Mouse (Mus musculus) gastrocnemius, adult 2 months (tissue): ENCODE results near the gene Rps21. TPM values are rescaled to one million over a fixed set of nuclear protein-coding genes. Genes with fewer than 3 reads are reported as not detected.

ENCODE experiments used
- DNase-seq: peaks from one replicate; pipeline ENCODE4 v3.0.0; 2022
- H3K27ac ChIP-seq: fragments of 200-600 bp; 2 replicates; pipeline ENCODE4 v1.8.1; 2022; ENCODE audit warnings: mild to moderate bottlenecking
- H3K4me3 ChIP-seq: fragments of 200-600 bp; 2 replicates; pipeline ENCODE4 v1.8.1; 2022; ENCODE audit warnings: mild to moderate bottlenecking, moderate library complexity
- CTCF ChIP-seq: fragments of 200-600 bp; IDR thresholded peaks from 2 replicates; pipeline ENCODE4 v1.8.1; 2022; ENCODE audit warnings: antibody characterized with exemption, mild to moderate bottlenecking, moderate library complexity
- intact Hi-C: fragments of 180-260 bp; cut with DNase I; formaldehyde crosslinking; loops from one replicate; pipeline ENCODE4 v1.15.1; 2025
- total RNA-seq, 2 experiments: library from RNA; stranded (reverse); gene quantifications; 2 replicates each; pipeline ENCODE4 v1.2.3; 2021

The Rps21 gene
- total RNA-seq, 2 experiments from 2014 or later: 359 to 473 TPM

DNA sequence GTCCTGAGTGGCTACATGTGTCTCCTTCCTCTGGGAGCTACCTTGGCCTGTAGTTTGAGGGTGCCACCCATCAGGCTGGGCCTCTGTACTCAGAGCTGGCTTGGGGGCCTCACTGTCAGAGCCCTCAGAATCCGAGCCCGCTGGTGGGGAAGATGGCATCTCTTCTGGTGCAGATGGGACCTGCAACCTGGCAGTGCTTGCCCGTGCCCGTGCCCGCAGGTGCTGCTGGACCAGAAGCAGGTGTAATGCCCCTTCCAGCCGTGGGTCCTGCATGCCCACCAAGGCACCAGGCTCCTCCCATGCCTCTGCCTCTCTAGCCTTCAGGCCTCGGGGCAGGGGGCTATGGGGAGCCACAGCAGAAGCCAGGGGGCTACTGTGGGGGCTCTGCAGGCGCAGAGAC lies 22.1 kb downstream of the Rps21 start:
- intact Hi-C loops: loop anchor here (10.0 kb wide), 2 partner anchors 155 to 305 kb away; partner anchors contain the start of genes Mrgbp and Ogfr
- Histone ChIP-seq H3K4me3 (no peak overlapping the region), H3K27ac (no peak overlapping the region)
- DNase-seq: no peak
- TF ChIP-seq CTCF: no peak

DNA sequence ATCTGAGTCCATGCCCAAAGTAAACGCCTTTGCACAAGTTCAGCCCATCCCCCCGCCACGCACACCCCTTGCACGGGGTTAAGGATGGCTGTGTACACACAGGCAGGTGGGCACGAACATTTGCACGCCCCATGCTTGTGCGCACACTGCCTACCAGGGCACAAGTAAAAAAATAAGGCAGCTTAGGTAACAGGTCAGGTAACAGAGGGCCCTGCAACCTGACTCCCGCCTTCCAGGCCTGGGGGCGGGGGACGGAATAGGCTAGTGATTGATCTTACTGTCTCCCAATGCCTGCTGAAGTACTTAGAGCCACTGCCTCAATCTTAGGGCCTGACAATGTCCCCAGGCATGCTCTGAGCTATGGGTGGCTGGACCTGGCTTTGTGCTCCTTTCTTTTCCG lies 31.8 kb downstream of the Rps21 start:
- H3K27ac ChIP-seq: no peak overlapping the region
- intact Hi-C loops: no loop called here
- TF ChIP-seq CTCF: no peak
- no peak for DNase-seq
- H3K4me3 ChIP-seq: no peak overlapping the region

DNA sequence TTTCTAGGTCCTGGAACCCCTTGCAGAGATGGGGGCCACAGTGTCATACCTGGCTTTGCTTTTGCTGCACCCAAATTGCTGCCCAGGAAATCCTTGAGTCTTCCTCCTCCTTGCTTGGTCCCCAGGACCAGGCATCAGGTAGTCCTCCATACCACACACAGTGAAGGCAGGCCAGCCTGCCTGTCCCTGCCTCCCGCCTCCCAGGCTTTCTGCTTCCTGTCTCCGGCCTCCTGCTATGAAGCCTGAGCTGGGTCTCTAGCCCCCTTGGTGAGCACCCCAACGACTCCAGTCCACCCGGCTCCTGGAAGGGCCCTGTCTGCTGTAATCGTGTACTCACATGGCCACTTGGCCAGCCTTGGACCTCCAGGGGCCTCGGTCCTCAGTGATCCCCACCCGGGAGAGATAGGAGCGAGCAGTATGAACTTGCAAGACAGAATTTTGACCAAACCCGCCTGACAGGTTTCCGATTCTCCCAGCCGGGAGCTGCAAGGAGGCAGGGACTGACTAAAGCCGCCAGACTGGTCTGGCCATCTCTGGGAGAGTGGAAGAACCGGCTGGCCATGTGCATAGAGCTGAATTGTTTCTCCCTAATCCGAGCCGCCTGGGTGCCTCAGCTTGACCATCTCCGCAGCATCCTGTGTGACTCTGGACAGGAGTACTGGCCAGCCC lies 32.4 kb downstream of the Rps21 start, which contains the start of gene Rbbp8nl:
Gene Rbbp8nl, minus strand, starts transcription at position 440 of the 669 bp plus-strand sequence.
- Histone ChIP-seq H3K4me3 (no peak within 1 kb of the TSS), H3K27ac (no peak within 1 kb of the TSS)
- intact Hi-C loops: no loop called here
- no peak for DNase-seq
- no peak for TF ChIP-seq CTCF

DNA sequence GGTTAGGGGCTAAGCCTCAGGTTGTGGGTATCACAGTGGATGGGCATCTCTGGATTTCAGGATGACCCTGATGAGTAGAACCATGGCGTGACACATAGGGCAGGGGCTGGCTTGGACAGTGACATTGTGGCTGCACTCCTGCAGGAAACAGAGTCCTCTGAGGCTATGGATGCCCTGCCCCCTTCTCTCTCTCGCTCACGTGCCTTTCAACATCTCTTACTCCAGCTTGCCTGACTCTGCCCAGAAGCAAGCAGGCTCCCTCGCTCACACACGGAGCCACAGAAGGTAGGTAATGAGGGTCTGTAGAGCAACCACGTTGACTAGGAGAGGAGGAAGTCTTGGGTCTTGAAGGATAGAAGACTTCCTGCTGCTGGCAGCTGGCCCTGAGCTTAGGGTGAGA lies 33.3 kb downstream of the Rps21 start:
- intact Hi-C loops: no loop called here
- no peak overlapping the region for H3K27ac ChIP-seq
- H3K4me3 ChIP-seq: no peak overlapping the region
- TF ChIP-seq CTCF: no peak
- DNase-seq: no peak

DNA sequence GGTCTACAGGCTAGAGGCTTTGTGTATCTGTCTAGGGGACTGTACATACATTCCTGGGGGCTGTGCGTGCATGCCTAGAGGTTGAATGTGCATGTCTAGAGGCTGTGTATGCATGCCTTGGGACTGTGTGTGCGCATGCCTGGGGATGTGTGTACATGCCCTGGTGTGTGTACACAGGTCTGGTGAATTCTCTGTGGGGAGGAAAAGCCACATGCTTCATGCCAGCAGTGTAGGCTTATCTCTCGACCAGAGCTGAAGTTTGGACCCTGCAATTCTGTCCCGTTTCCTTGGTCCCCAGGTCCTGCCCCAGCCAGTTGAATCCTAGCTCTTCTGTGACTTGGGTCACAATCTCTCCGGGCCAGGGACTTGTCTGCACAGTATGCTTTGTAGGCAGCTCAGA lies 34.4 kb downstream of the Rps21 start:
- no peak for TF ChIP-seq CTCF
- H3K27ac ChIP-seq: peak overlapping the region; percentile 83
- H3K4me3 ChIP-seq: no peak overlapping the region
- no peak for DNase-seq
- intact Hi-C loops: no loop called here

DNA sequence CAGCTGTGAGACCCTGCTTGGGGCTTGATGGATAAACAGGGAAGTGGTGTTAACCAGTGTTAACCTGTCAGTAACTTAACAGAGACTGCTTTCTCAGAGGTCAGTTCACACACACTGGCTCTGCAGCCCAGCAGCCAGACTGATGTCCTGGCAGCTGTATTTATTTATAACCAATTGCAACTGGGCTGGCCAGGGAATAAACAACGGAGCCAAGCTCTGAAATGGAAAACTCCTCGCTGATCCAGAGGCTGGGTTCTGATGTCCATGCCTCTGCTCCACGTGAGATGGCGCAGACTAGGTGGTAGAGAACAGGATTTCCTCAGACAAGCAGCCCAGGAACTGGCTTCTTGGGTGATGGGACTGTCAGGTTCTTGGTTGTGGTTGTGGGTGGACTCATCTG lies 34.8 kb downstream of the Rps21 start:
- Histone ChIP-seq H3K27ac (peak overlapping the region; percentile 83), H3K4me3 (no peak overlapping the region)
- no peak for TF ChIP-seq CTCF
- peak; percentile 76 for DNase-seq
- intact Hi-C loops: no loop called here

DNA sequence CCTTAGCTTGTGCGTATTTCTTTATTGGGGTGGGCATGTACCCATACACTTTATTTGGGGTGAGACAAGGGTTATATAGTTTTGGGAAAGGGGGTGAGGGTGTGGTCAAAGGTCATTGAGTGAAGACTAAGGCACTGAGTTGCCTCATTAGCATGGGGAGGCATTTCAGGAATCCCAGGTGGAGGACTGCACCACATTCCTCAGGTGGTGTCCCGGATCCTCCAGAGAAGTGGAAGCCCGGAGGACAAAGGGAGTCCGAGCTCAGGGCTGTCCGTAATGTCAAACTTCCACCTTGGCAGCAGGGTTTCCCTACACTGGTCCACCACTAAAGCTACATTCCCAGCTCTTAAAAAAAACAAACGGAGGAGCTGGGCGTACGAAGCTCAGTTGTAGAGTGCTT lies 35.7 kb downstream of the Rps21 start:
- no peak for DNase-seq
- TF ChIP-seq CTCF: no peak
- intact Hi-C loops: no loop called here
- no peak overlapping the region for H3K27ac ChIP-seq
- no peak overlapping the region for H3K4me3 ChIP-seq

DNA sequence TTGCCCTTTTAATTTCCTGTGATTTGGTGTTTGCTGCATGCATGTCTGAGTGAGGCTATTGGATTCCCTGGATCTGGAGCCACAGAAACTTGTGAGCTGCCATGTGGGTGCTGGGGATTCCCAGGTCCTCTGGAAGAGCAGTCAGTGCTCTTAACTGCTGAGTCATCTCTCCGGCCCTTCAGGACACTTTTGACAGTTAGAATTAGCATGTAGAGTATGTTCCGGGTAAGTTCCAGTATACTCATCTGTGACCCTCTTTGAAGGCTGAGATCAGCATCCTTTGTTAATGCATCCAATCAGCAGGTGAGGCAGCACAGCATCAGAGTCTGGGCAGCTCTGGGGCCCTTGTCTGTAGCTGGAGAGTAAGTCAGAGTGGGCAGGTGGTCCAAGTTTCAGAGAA lies 43.1 kb downstream of the Rps21 start:
- H3K27ac ChIP-seq: no peak overlapping the region
- no peak for DNase-seq
- no peak for TF ChIP-seq CTCF
- intact Hi-C loops: no loop called here
- H3K4me3 ChIP-seq: no peak overlapping the region

DNA sequence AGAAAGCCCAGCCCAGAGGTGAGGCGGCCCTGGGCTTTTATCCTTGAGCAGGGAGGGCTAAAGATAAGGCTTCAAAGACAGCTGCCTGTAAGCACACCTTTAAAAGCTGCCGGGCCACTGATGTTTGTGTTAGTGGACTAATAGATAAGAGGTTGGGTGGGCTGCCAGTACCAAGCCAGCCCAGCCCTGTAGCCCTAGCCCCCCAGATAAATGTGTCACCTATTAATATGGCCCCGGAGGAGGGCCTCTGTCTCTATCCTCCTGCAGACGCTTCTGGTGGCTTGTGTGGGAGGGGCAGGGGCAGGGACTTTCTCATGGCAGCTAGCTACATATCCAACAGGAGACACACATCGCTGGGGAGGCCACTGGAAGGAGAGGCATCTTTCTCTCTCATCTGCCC lies 43.6 kb downstream of the Rps21 start:
- DNase-seq: no peak
- Histone ChIP-seq H3K27ac (no peak overlapping the region), H3K4me3 (no peak overlapping the region)
- TF ChIP-seq CTCF: no peak
- intact Hi-C loops: no loop called here

DNA sequence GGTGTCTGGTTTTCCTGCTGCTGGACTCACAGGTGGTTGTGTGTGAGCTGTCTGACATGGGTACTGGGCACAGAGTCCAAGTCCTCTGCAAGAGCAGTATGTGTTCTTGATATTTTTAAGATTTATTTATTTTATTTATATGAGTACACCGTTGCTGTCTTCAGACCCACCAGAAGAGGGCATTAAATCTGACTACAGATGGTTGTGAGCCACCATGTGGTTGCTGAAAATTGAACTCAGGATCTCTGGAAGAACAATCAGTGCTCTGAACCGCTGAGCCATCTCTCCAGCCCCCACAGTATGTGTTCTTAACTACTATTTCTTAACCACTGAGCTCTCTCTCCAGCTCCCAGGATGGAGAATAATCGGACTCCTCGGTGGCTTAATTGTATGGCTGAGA lies 45.0 kb downstream of the Rps21 start:
- Histone ChIP-seq H3K4me3 (no peak overlapping the region), H3K27ac (no peak overlapping the region)
- DNase-seq: no peak
- no peak for TF ChIP-seq CTCF
- intact Hi-C loops: no loop called here

DNA sequence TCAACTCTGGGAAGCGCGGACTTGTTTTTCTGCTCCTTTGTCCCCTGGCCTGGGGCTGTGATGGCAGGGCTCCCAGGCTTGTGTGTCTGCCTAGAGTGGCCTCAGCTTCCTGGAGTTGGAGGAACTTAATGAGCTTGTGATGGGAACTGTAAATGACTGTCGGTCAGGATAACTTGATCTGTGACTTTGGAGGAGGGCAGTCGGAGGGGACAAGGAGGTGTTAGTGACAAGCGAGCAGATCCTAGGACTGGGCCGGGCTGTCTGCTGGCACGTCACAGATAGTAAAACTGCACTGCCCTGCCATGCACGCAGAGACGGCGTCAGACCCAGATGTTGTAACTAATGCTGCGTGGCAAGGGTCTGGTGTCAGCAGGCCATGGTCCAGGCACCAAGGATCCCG lies 46.3 kb downstream of the Rps21 start:
- TF ChIP-seq CTCF: no peak
- DNase-seq: peak; percentile 38
- no peak overlapping the region for H3K4me3 ChIP-seq
- no peak overlapping the region for H3K27ac ChIP-seq
- intact Hi-C loops: no loop called here

DNA sequence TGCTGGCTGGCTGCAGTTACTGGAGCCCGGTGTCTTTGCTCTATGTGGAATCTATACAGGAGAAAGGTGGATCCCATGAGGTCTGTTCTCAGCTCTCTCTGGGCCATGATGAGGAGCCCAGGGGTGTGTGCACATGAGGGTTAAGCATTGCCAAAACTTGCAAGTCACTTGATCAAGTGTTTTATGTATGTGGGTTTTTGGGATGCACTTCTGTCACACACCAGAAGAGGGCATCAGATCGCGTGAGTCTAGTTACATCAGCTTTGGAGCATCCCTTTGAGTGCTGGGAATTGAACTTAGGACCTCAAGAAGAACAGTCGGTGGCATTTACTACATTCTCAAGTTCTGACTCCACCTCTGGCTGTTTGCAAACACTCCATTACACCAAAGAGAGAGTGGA lies 47.4 kb downstream of the Rps21 start:
- Histone ChIP-seq H3K4me3 (no peak overlapping the region), H3K27ac (no peak overlapping the region)
- intact Hi-C loops: no loop called here
- TF ChIP-seq CTCF: peak; percentile 16; the same call in 1 of the 2 replicates
- no peak for DNase-seq

DNA sequence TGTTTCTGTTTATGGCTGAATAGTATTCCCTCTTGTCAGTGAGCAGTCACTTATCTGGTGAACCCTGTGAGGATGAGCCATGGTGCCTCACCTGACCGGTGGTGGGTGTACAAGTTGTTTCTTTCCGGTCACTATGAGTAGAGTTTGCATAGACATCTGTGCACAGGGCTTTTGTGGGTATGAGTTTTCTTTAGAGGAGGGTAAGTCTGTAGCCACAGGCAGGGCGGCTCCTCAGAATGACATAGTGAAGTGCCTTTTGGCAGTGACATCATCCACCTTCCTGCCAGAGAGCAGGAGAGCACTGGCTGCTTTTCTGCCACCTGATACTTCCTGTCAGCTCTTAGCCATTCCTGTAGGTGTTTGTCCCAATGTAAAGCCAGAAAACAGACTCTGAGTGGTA lies 48.3 kb downstream of the Rps21 start:
- Histone ChIP-seq H3K27ac (peak overlapping the region; percentile 57), H3K4me3 (no peak overlapping the region)
- intact Hi-C loops: no loop called here
- no peak for TF ChIP-seq CTCF
- peak; percentile 34 for DNase-seq

DNA sequence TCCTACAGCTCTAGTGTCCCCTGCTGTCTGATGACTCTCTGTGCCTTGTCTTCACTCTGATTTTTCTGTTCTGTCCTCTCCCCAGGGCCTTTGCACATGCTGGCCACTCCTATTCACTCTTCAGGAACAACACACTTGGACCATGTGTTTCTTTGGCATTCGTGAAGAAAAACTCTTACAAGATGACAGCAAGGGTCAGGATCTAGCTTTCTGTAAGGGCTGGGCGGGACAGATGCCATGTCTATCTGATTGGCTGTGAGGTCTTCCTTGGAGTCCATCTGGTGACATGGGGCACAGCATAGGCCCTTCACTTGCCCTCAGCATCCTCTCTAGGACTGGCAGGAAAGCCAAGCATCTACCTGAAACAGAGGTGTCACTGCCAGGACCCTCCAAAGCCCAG lies 48.8 kb downstream of the Rps21 start:
- Histone ChIP-seq H3K27ac (peak overlapping the region; percentile 57; the same call in 1 of the 2 replicates), H3K4me3 (no peak overlapping the region)
- intact Hi-C loops: no loop called here
- DNase-seq: no peak
- no peak for TF ChIP-seq CTCF
